Mouse (Mus musculus): ENCODE measurements around the gene Osbpl9. TPM values are rescaled to one million over a fixed set of nuclear protein-coding genes. Genes with fewer than 3 reads are reported as not detected.
A peak's percentile ranks its signal among the peaks of the same experiment; 100 is the strongest.

Gene Osbpl9
- polyA plus RNA-seq, 2 experiments = 17.7 to 25.4 TPM

GRCm38 (mm10) chr4:109054003-109054402, 148.1 kb downstream of the Osbpl9 start:
- WGBS (ENCODE audit: insufficient replicate concordance) = 83% methylated on average over 9 of the region's 9 CpGs
- peaks cover 44% of the 10 kb centered on the region for H3K36me3 ChIP-seq (replicated peaks; ENCODE audit: control insufficient read depth, insufficient read depth, low read depth)
- H3K4me2 ChIP-seq (ENCODE audit: low read depth) = no peak overlapping the region
- no peak for ATAC-seq (ENCODE audit: insufficient read depth)
- H3K27me3 ChIP-seq (ENCODE audit: control insufficient read depth, insufficient read depth, low read length) = no peaks in the 10 kb centered on the region
- H3K9me3 ChIP-seq (ENCODE audit: control insufficient read depth, low read length) = no peaks in the 10 kb centered on the region
- DNase-seq (ENCODE audit: low read depth in 3 of 3, low spot score in 3 of 3) = no peak
- no peak overlapping the region for H3K9ac ChIP-seq (replicated peaks)
- H3K27ac ChIP-seq = no peak overlapping the region
- no peak overlapping the region for H3K4me3 ChIP-seq (ENCODE audit: insufficient read depth in 1 of 2, low read depth in 2 of 2, low read length in 2 of 2)
- 0 out of 4 replicates have a peak, but pooled peaks cover 0 to 2% of the 10 kb centered on the region in 2 experiments for H3K4me1 ChIP-seq (replicated peaks; ENCODE audit: control insufficient read depth in 2 of 2, insufficient read depth in 2 of 2, low read length in 1 of 2)
- TF ChIP-seq CTCF (IDR thresholded peaks at IDR 0.05; ENCODE audit: low read depth) (no peak), EP300 (IDR thresholded peaks at IDR 0.05; ENCODE audit: low read depth) (no peak)

GRCm38 (mm10) chr4:109052282-109052681, 149.8 kb downstream of the Osbpl9 start:
- no peaks in the 10 kb centered on the region for H3K9me3 ChIP-seq (ENCODE audit: control insufficient read depth, low read length)
- no peak for DNase-seq (ENCODE audit: low read depth in 3 of 3, low spot score in 3 of 3)
- H3K27me3 ChIP-seq (ENCODE audit: control insufficient read depth, insufficient read depth, low read length) = no peaks in the 10 kb centered on the region
- H3K4me3 ChIP-seq (ENCODE audit: insufficient read depth in 1 of 2, low read depth in 2 of 2, low read length in 2 of 2) = no peak overlapping the region
- H3K4me2 ChIP-seq (ENCODE audit: low read depth) = no peak overlapping the region
- H3K4me1 ChIP-seq (replicated peaks; ENCODE audit: control insufficient read depth in 2 of 2, insufficient read depth in 2 of 2, low read length in 1 of 2) = 0 out of 4 replicates have a peak, but pooled peaks cover 0 to 2% of the 10 kb centered on the region in 2 experiments
- TF ChIP-seq CTCF (IDR thresholded peaks at IDR 0.05; ENCODE audit: low read depth) (no peak), EP300 (IDR thresholded peaks at IDR 0.05; ENCODE audit: low read depth) (no peak)
- peaks cover 39% of the 10 kb centered on the region for H3K36me3 ChIP-seq (replicated peaks; ENCODE audit: control insufficient read depth, insufficient read depth, low read depth)
- H3K27ac ChIP-seq = no peak overlapping the region
- peak; percentile 13; the same call in 1 of the 2 replicates for ATAC-seq (ENCODE audit: insufficient read depth)
- no peak overlapping the region for H3K9ac ChIP-seq (replicated peaks)
- 93% methylated on average over 1 of the region's 1 CpGs for WGBS (ENCODE audit: insufficient replicate concordance)

GRCm38 (mm10) chr4:109048258-109048657, 153.8 kb downstream of the Osbpl9 start:
- H3K9me3 ChIP-seq (ENCODE audit: control insufficient read depth, low read length) = no peaks in the 10 kb centered on the region
- H3K4me1 ChIP-seq (replicated peaks; ENCODE audit: control insufficient read depth in 2 of 2, insufficient read depth in 2 of 2, low read length in 1 of 2) = 0 out of 4 replicates have a peak, but pooled peaks cover 0 to 2% of the 10 kb centered on the region in 2 experiments
- H3K4me3 ChIP-seq (ENCODE audit: insufficient read depth in 1 of 2, low read depth in 2 of 2, low read length in 2 of 2) = no peak overlapping the region
- H3K27ac ChIP-seq = no peak overlapping the region
- TF ChIP-seq EP300 (IDR thresholded peaks at IDR 0.05; ENCODE audit: low read depth) (no peak), CTCF (IDR thresholded peaks at IDR 0.05; ENCODE audit: low read depth) (no peak)
- no peak for DNase-seq (ENCODE audit: low read depth in 3 of 3, low spot score in 3 of 3)
- no peaks in the 10 kb centered on the region for H3K27me3 ChIP-seq (ENCODE audit: control insufficient read depth, insufficient read depth, low read length)
- WGBS (ENCODE audit: insufficient replicate concordance) = 65% methylated on average over 4 of the region's 4 CpGs
- H3K4me2 ChIP-seq (ENCODE audit: low read depth) = no peak overlapping the region
- peaks cover 41% of the 10 kb centered on the region for H3K36me3 ChIP-seq (replicated peaks; ENCODE audit: control insufficient read depth, insufficient read depth, low read depth)
- no peak overlapping the region for H3K9ac ChIP-seq (replicated peaks)
- no peak for ATAC-seq (ENCODE audit: insufficient read depth)

GRCm38 (mm10) chr4:109043756-109044155, 158.3 kb downstream of the Osbpl9 start:
- TF ChIP-seq CTCF (IDR thresholded peaks at IDR 0.05; ENCODE audit: low read depth) = no peak
- no peak for TF ChIP-seq EP300 (IDR thresholded peaks at IDR 0.05; ENCODE audit: low read depth)
- no peak for ATAC-seq (ENCODE audit: insufficient read depth)

GRCm38 (mm10) chr4:109043294-109043693, 158.8 kb downstream of the Osbpl9 start:
- H3K9ac ChIP-seq (replicated peaks) = no peak overlapping the region
- DNase-seq (ENCODE audit: low read depth in 3 of 3, low spot score in 3 of 3) = no peak
- TF ChIP-seq CTCF (IDR thresholded peaks at IDR 0.05; ENCODE audit: low read depth) = no peak
- no peak for TF ChIP-seq EP300 (IDR thresholded peaks at IDR 0.05; ENCODE audit: low read depth)
- no peaks in the 10 kb centered on the region for H3K9me3 ChIP-seq (ENCODE audit: control insufficient read depth, low read length)
- no peak overlapping the region for H3K4me2 ChIP-seq (ENCODE audit: low read depth)
- no peak overlapping the region for H3K4me3 ChIP-seq (ENCODE audit: insufficient read depth in 1 of 2, low read depth in 2 of 2, low read length in 2 of 2)
- H3K27ac ChIP-seq = no peak overlapping the region
- peaks cover 51% of the 10 kb centered on the region for H3K36me3 ChIP-seq (replicated peaks; ENCODE audit: control insufficient read depth, insufficient read depth, low read depth)
- H3K27me3 ChIP-seq (ENCODE audit: control insufficient read depth, insufficient read depth, low read length) = no peaks in the 10 kb centered on the region
- WGBS (ENCODE audit: insufficient replicate concordance) = 82% methylated on average over 5 of the region's 5 CpGs
- ATAC-seq (ENCODE audit: insufficient read depth) = no peak
- no peaks in the 10 kb centered on the region for H3K4me1 ChIP-seq (replicated peaks; ENCODE audit: control insufficient read depth in 2 of 2, insufficient read depth in 2 of 2, low read length in 1 of 2)

More at GRCm38 (mm10) chr4:109043756-109044155, 158.3 kb downstream of the Osbpl9 start:
- no peak overlapping the region for H3K27ac ChIP-seq
- no peaks in the 10 kb centered on the region for H3K27me3 ChIP-seq (ENCODE audit: control insufficient read depth, insufficient read depth, low read length)
- H3K4me2 ChIP-seq (ENCODE audit: low read depth) = no peak overlapping the region
- no peak for DNase-seq (ENCODE audit: low read depth in 3 of 3, low spot score in 3 of 3)
- H3K9me3 ChIP-seq (ENCODE audit: control insufficient read depth, low read length) = no peaks in the 10 kb centered on the region
- no peak overlapping the region for H3K4me3 ChIP-seq (ENCODE audit: insufficient read depth in 1 of 2, low read depth in 2 of 2, low read length in 2 of 2)
- 81% methylated on average over 5 of the region's 5 CpGs for WGBS (ENCODE audit: insufficient replicate concordance)
- peaks cover 51% of the 10 kb centered on the region for H3K36me3 ChIP-seq (replicated peaks; ENCODE audit: control insufficient read depth, insufficient read depth, low read depth)
- H3K9ac ChIP-seq (replicated peaks) = no peak overlapping the region
- H3K4me1 ChIP-seq (replicated peaks; ENCODE audit: control insufficient read depth in 2 of 2, insufficient read depth in 2 of 2, low read length in 1 of 2) = no peaks in the 10 kb centered on the region
